Mouse (Mus musculus) lung, postnatal 0 days (tissue): Measurements from ENCODE around the gene Mcat.

Experiments
- CTCF ChIP-seq: IDR thresholded peaks from 2 replicates; pipeline ENCODE4 v1.5.1; 2016; ENCODE audit warnings: antibody characterized with exemption, mild to moderate bottlenecking
- EP300 ChIP-seq: IDR thresholded peaks from 2 replicates; pipeline ENCODE4 v1.6.1; 2016; ENCODE audit warnings: antibody characterized with exemption, mild to moderate bottlenecking, control low read depth

DNA sequence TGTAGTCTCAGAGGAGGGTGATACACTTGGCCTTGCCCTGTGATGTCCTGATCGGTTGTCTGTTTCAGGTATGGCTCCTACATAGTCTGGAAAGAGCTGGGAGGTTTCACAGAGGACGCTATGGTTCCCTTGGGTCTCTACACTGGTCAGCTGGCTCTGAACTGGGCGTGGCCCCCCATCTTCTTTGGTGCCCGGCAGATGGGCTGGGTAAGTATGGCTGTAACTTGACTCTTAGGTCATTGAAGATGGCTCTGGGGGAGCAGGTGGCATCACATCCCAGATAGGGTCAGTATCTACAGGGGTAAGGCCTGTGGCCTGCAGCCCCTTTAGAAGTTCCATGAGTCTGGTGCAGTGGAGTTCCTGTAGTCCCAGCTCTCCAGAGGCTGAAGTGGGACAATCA lies 8.5 kb upstream of the Mcat start:
- no peak for TF ChIP-seq CTCF
- no peak for TF ChIP-seq EP300
